Mouse (Mus musculus): ENCODE measurements around the gene Cyp17a1.

GRCm38 (mm10) chr19:46625519-46625918 lies 47.5 kb downstream of the Cyp17a1 start:
- TF ChIP-seq CTCF (IDR thresholded peaks at IDR 0.05; ENCODE audit: borderline replicate concordance, control insufficient read depth, extremely low read depth, insufficient read depth, low read length, poor library complexity): no peak
- TF ChIP-seq POLR2A (IDR thresholded peaks at IDR 0.05; ENCODE audit: control insufficient read depth, extremely low read depth, insufficient read depth, low read length, poor library complexity): no peak
